Mouse (Mus musculus) megakaryocyte, embryonic 14.5 days (primary cell): ENCODE results near the gene Lama5. TPM values are rescaled to one million over a fixed set of nuclear protein-coding genes. Genes with fewer than 3 reads are reported as not detected.

Source experiments
- H3K27me3 ChIP-seq: replicated peaks from 2 replicates; pipeline ENCODE3; 2012; ENCODE audit warnings: inconsistent platforms
- H3K36me3 ChIP-seq: replicated peaks from 2 replicates; pipeline ENCODE3; 2012; ENCODE audit warnings: low read length, inconsistent platforms, mixed read lengths
- H3K4me1 ChIP-seq: 2 replicates; pipeline ENCODE4 v1.6.1; 2012; ENCODE audit warnings: inconsistent platforms
- H3K4me3 ChIP-seq: replicated peaks from 2 replicates; pipeline ENCODE3; 2012; ENCODE audit warnings: moderate library complexity, mild to moderate bottlenecking, inconsistent platforms
- H3K9me3 ChIP-seq: 2 replicates; pipeline ENCODE4 v1.6.1; 2012; ENCODE audit warnings: inconsistent platforms
- FLI1 ChIP-seq: IDR thresholded peaks from 2 replicates; pipeline ENCODE4 v1.6.1; 2012; ENCODE audit warnings: low read length, inconsistent platforms, mixed read lengths
- GATA1 ChIP-seq: IDR thresholded peaks from 3 replicates; pipeline ENCODE4 v1.6.1; 2012; ENCODE audit warnings: mixed read lengths, low read length, inconsistent platforms, borderline replicate concordance
- polyA plus RNA-seq: library from polyadenylated mRNA; stranded (reverse); fragments of >175 nt; gene quantifications from 2 replicates; pipeline ENCODE4 v1.2.3, GENCODE M21; 2012; ENCODE audit warnings: low replicate concordance; ENCODE audit not compliant: insufficient read depth

The Lama5 gene
- polyA plus RNA-seq, 1 experiment = 3.4 TPM

DNA sequence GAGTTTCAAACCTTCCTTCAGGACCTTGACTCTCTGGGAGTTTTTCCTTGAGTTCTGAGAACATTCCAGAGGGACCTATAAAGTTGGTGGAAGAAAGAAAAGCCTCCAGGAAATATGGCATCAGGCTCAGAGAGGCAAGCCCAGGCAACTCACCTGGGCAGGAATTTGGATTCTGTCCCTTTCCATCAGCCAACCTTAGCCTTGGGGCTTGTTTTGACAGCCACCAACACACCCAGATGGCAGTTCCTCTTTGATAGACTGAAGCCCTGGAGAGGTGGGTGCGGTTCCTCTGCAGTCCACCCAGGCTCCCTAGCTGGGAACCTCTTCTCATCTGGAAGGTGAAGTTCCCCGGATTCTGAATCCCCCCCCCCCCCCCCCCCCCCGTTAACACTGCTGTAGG lies 10.8 kb upstream of the Lama5 start:
- Histone ChIP-seq H3K27me3 (peaks cover 2% of the 10 kb centered on the region), H3K36me3 (no peaks in the 10 kb centered on the region), H3K4me3 (no peak overlapping the region), H3K4me1 (peaks cover 40% of the 10 kb centered on the region), H3K9me3 (peaks cover 11% of the 10 kb centered on the region)
- TF ChIP-seq GATA1 (no peak), FLI1 (no peak)

GRCm38 (mm10) chr2:180235788-180236187 lies 10.1 kb upstream of the Lama5 start:
- H3K9me3 ChIP-seq = peaks cover 4% of the 10 kb centered on the region; the same call in 1 of the 2 replicates
- no peak overlapping the region for H3K4me3 ChIP-seq
- no peak for TF ChIP-seq FLI1
- TF ChIP-seq GATA1 = no peak
- peaks cover 6% of the 10 kb centered on the region for H3K27me3 ChIP-seq
- peaks cover 43% of the 10 kb centered on the region for H3K4me1 ChIP-seq
- H3K36me3 ChIP-seq = no peaks in the 10 kb centered on the region

DNA sequence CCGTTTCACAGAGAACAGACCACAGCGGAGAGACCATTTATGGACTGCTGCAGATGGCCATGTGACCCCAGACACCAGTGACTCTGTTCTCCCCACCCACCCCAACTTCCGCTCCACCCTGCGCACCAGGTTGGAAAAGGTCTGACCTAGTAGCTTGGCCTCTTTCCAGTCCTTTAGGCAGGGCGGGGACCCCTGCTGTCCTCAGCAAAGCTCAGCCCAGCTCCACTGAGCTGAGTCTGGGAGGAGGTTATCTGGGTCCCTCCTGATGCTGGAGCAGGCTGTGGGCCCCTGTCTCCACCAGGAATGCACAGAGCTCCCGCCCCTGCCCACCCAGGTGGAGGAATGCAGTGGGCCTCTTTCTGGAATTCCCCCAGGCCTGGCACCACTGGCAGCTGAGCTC lies 9.3 kb upstream of the Lama5 start:
- H3K36me3 ChIP-seq = no peaks in the 10 kb centered on the region
- peaks cover 4% of the 10 kb centered on the region; the same call in 1 of the 2 replicates for H3K9me3 ChIP-seq
- TF ChIP-seq GATA1 (no peak), FLI1 (no peak)
- no peak overlapping the region for H3K4me3 ChIP-seq
- H3K4me1 ChIP-seq = peaks cover 48% of the 10 kb centered on the region
- peaks cover 8% of the 10 kb centered on the region for H3K27me3 ChIP-seq

DNA sequence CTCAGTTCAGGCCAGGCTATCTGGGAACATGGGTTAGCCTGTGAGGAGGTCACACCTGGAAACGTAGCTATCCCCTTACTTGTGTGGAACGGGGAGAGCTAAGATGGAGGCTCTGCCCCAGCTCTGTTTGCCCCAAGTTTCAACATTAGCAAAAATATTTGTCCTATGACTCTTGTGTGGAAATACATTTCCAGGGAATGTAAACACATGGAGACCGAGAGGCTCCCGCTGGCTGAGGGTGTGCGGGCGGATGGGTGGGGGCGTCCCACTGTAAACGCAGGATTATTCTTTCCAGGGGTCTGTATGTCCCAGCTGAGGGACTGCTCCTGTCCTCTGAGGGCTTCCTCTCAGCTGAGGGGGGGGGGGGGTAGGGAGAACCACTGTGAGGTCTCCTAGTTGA lies 8.7 kb upstream of the Lama5 start:
- no peak overlapping the region for H3K4me3 ChIP-seq
- H3K36me3 ChIP-seq = no peaks in the 10 kb centered on the region
- H3K27me3 ChIP-seq = peaks cover 8% of the 10 kb centered on the region
- H3K9me3 ChIP-seq = peaks cover 4% of the 10 kb centered on the region; the same call in 1 of the 2 replicates
- no peak for TF ChIP-seq FLI1
- no peak for TF ChIP-seq GATA1
- H3K4me1 ChIP-seq = peaks cover 48% of the 10 kb centered on the region

- no peaks in the 10 kb centered on the region; the same call in 1 of the 2 replicates for H3K9me3 ChIP-seq
- H3K27me3 ChIP-seq = peaks cover 15% of the 10 kb centered on the region
- H3K4me3 ChIP-seq = peak overlapping the region; percentile 7
- H3K4me1 ChIP-seq = peaks cover 48% of the 10 kb centered on the region
- TF ChIP-seq FLI1 (no peak), GATA1 (no peak)
- H3K36me3 ChIP-seq = no peaks in the 10 kb centered on the region
Observed at GRCm38 (mm10) chr2:180233101-180233904, 7.6 kb upstream of the Lama5 start.

DNA sequence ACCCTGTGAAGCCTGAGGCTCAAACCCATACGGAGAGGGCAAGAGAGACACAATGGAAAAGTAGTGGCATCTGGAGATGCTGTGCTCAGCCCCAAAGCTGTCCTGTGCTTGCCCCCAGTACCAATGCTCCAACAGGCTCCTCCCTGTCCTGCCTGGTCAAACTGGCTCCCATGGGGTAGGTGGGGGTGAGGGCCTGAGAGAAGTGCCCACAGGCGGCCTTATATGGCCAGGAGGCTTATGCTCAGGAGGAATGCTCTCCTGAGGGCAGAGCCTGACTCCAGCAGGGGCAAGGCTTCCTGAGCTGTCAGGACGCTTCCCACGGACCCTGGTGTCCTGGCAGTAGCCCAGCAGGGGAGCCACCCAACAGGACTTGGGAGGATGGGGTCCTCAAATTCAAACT lies 4.8 kb upstream of the Lama5 start:
- no peaks in the 10 kb centered on the region for H3K36me3 ChIP-seq
- H3K9me3 ChIP-seq = no peaks in the 10 kb centered on the region
- TF ChIP-seq GATA1 = no peak
- no peak for TF ChIP-seq FLI1
- no peak overlapping the region for H3K4me3 ChIP-seq
- H3K27me3 ChIP-seq = peaks cover 41% of the 10 kb centered on the region
- H3K4me1 ChIP-seq = peaks cover 57% of the 10 kb centered on the region

GRCm38 (mm10) chr2:180229129-180229528 lies 3.5 kb upstream of the Lama5 start:
- Histone ChIP-seq H3K27me3 (peaks cover 52% of the 10 kb centered on the region), H3K9me3 (no peaks in the 10 kb centered on the region), H3K36me3 (no peaks in the 10 kb centered on the region), H3K4me3 (no peak overlapping the region), H3K4me1 (peaks cover 66% of the 10 kb centered on the region)
- TF ChIP-seq GATA1 = no peak
- no peak for TF ChIP-seq FLI1

GRCm38 (mm10) chr2:180228592-180228991 lies 2.9 kb upstream of the Lama5 start:
- Histone ChIP-seq H3K36me3 (no peaks in the 10 kb centered on the region), H3K4me1 (peaks cover 70% of the 10 kb centered on the region), H3K27me3 (peaks cover 56% of the 10 kb centered on the region), H3K4me3 (no peak overlapping the region), H3K9me3 (no peaks in the 10 kb centered on the region)
- TF ChIP-seq GATA1 (no peak), FLI1 (no peak)

DNA sequence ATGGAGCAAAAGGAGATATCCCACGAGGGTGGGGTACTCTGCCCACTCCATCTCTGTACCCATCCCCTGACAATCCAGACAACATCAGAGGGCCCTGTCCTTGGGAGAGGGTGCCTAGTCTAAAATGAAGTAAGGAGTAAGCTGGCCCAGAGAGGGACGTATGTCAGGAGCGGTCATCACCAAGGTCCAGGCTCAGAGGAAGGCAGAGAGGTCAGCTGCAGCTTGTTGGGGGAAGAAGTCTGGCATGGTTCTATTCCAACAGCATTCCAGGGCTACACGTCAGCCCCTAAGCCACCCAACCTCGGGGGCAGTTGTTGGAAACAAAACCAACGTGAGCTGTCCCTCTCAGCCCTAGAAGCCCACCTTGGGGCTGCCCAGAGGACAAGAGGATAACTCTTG lies 2.4 kb upstream of the Lama5 start:
- H3K9me3 ChIP-seq = no peaks in the 10 kb centered on the region
- peaks cover 70% of the 10 kb centered on the region for H3K4me1 ChIP-seq
- TF ChIP-seq FLI1 = no peak
- no peak for TF ChIP-seq GATA1
- H3K36me3 ChIP-seq = no peaks in the 10 kb centered on the region
- peaks cover 61% of the 10 kb centered on the region for H3K27me3 ChIP-seq
- H3K4me3 ChIP-seq = peak overlapping the region; percentile 88

GRCm38 (mm10) chr2:180227262-180228059 lies 1.8 kb upstream of the Lama5 start:
- peaks cover 70% of the 10 kb centered on the region for H3K4me1 ChIP-seq
- no peaks in the 10 kb centered on the region for H3K36me3 ChIP-seq
- no peaks in the 10 kb centered on the region for H3K9me3 ChIP-seq
- TF ChIP-seq FLI1 (no peak), GATA1 (no peak)
- peak overlapping the region; percentile 88 for H3K4me3 ChIP-seq
- H3K27me3 ChIP-seq = peaks cover 67% of the 10 kb centered on the region
